Mouse (Mus musculus) ES-E14 (cell line): Measurements from ENCODE around the gene Sgsm2. TPM values are rescaled to one million over a fixed set of nuclear protein-coding genes. Genes with fewer than 3 reads are reported as not detected.

Source experiments
- DNase-seq: peaks from one replicate; pipeline ENCODE4 v3.0.0-alpha.2; 2013; ENCODE audit warnings: low read depth, low spot score
- H3K27ac ChIP-seq: 2 replicates; pipeline ENCODE4 v1.5.1; 2012; ENCODE audit warnings: low read depth, mild to moderate bottlenecking, low read length, moderate library complexity, mixed read lengths; ENCODE audit not compliant: poor library complexity, insufficient read depth, severe bottlenecking
- H3K36me3 ChIP-seq: 2 replicates; pipeline ENCODE4 v1.6.1; 2012; ENCODE audit warnings: mild to moderate bottlenecking, low read length, moderate library complexity, mixed read lengths; ENCODE audit not compliant: control insufficient read depth, poor library complexity, insufficient read depth, severe bottlenecking
- H3K4me1 ChIP-seq, 2 experiments: fragments of 150-350 bp in 1 of 2; sonication (generic) in 1 of 2; 2 replicates each; pipeline ENCODE4 v1.6.1; 2012; ENCODE audit warnings: low read length in 2 of 2, mild to moderate bottlenecking in 1 of 2, mixed read lengths in 1 of 2; ENCODE audit not compliant: control insufficient read depth in 2 of 2, insufficient read depth in 2 of 2, poor library complexity in 1 of 2
- H3K4me3 ChIP-seq, 2 experiments: fragments of 150-350 bp in 1 of 2; sonication (generic) in 1 of 2; 2 replicates each; pipeline ENCODE4 v1.5.1; 2012; ENCODE audit warnings: low read length in 2 of 2, low read depth in 1 of 2, mild to moderate bottlenecking in 1 of 2, mixed read lengths in 1 of 2; ENCODE audit not compliant: insufficient read depth in 1 of 2, poor library complexity in 1 of 2, severe bottlenecking in 1 of 2
- H3K9ac ChIP-seq: 2 replicates; pipeline ENCODE4 v1.6.1; 2012; ENCODE audit warnings: low read depth, mild to moderate bottlenecking, low read length, mixed read lengths; ENCODE audit not compliant: poor library complexity, insufficient read depth, severe bottlenecking
- H3K9me3 ChIP-seq: fragments of 150-350 bp; sonication (generic); 2 replicates; pipeline ENCODE4 v1.6.1; 2012; ENCODE audit warnings: low read depth, mild to moderate bottlenecking, low read length; ENCODE audit not compliant: control insufficient read depth, insufficient read depth
- CHD2 ChIP-seq: IDR thresholded peaks from 2 replicates; pipeline ENCODE4 v1.6.1; 2014; ENCODE audit warnings: mild to moderate bottlenecking, low read depth, low read length, inconsistent platforms
- HCFC1 ChIP-seq: IDR thresholded peaks from 2 replicates; pipeline ENCODE4 v1.6.1; 2012; ENCODE audit warnings: low read length, inconsistent platforms, borderline replicate concordance; ENCODE audit not compliant: insufficient read depth
- MAFK ChIP-seq: IDR thresholded peaks from 2 replicates; pipeline ENCODE4 v1.6.1; 2014; ENCODE audit warnings: mild to moderate bottlenecking, low read depth, low read length, inconsistent platforms; ENCODE audit not compliant: insufficient read depth
- ZC3H11A ChIP-seq: IDR thresholded peaks from 2 replicates; pipeline ENCODE4 v1.6.1; 2012; ENCODE audit warnings: low read depth, mild to moderate bottlenecking, inconsistent platforms, low read length, borderline replicate concordance
- ZNF384 ChIP-seq: IDR thresholded peaks from 2 replicates; pipeline ENCODE4 v1.6.1; 2012; ENCODE audit warnings: low read depth, low read length, inconsistent platforms
- in situ Hi-C, 2 experiments: fragments of 600-800 bp; cut with MboI; formaldehyde crosslinking; loops; one replicate each; pipeline ENCODE4 v1.15.1; 2025; ENCODE audit warnings: low sequenced_read_pairs in 2 of 2, inconsistent platforms in 1 of 2; ENCODE audit not compliant: unreplicated experiment in 2 of 2
- total RNA-seq: library from RNA; depleted of rRNA; stranded (reverse); fragments of 300-350 nt; gene quantifications from 2 replicates; pipeline ENCODE4 v1.2.3, GENCODE M21; 2012

The Sgsm2 gene
- total RNA-seq, 1 experiment, result 10.4 TPM

GRCm38 (mm10) chr11:74831191-74831605 lies 65.7 kb downstream of the Sgsm2 start:
- in situ Hi-C loops, result no loop called here
- H3K4me1 ChIP-seq, result peaks cover 4 to 27% of the 10 kb centered on the region in 2 experiments; a peak in 3 of 4 replicates
- H3K36me3 ChIP-seq, result peaks cover under 1% of the 10 kb centered on the region; the same call in 1 of the 2 replicates

GRCm38 (mm10) chr11:74830256-74831161 lies 66.4 kb downstream of the Sgsm2 start, which contains the start of gene Mnt:
Gene Mnt (plus strand): TSS chr11:74830920.
- DNase-seq, result peak; percentile 98
- in situ Hi-C loops, result no loop called here
- TF ChIP-seq CHD2, result 0 out of 2 replicates have a peak, but pooled peaks have one; percentile 19
- no peak for TF ChIP-seq ZC3H11A
- TF ChIP-seq HCFC1, result peak; percentile 59; the same call in 1 of the 2 replicates
- TF ChIP-seq ZNF384, result no peak
- Histone ChIP-seq H3K4me3 (peak within 1 kb of the TSS; percentile 95 to 98), H3K27ac (peak within 1 kb of the TSS; percentile 90), H3K36me3 (0 out of 2 replicates have a peak, but pooled peaks cover 2% of the 10 kb centered on the region), H3K9me3 (no peaks in the 10 kb centered on the region), H3K4me1 (peaks cover 4 to 25% of the 10 kb centered on the region in 2 experiments; a peak in 3 of 4 replicates), H3K9ac (peak within 1 kb of the TSS; percentile 97)

More at GRCm38 (mm10) chr11:74831191-74831605, 65.7 kb downstream of the Sgsm2 start:
- Histone ChIP-seq H3K27ac (peak overlapping the region; percentile 90), H3K9ac (peak overlapping the region; percentile 97), H3K9me3 (no peaks in the 10 kb centered on the region), H3K4me3 (peak overlapping the region; percentile 95 to 98)
- TF ChIP-seq ZC3H11A (no peak), ZNF384 (no peak), CHD2 (no peak), MAFK (no peak), HCFC1 (no peak)
- DNase-seq, result no peak

GRCm38 (mm10) chr11:74829812-74830211 lies 67.0 kb downstream of the Sgsm2 start:
- TF ChIP-seq MAFK (no peak), HCFC1 (no peak)
- peak; percentile 88 for DNase-seq
- peaks cover 4 to 25% of the 10 kb centered on the region in 2 experiments; a peak in 3 of 4 replicates for H3K4me1 ChIP-seq
- no peaks in the 10 kb centered on the region for H3K9me3 ChIP-seq
- peak overlapping the region; percentile 75 for H3K9ac ChIP-seq
- H3K4me3 ChIP-seq, result peak overlapping the region; percentile 68 to 98
- peak overlapping the region; percentile 88 for H3K27ac ChIP-seq
- H3K36me3 ChIP-seq, result 0 out of 2 replicates have a peak, but pooled peaks cover 2% of the 10 kb centered on the region
- in situ Hi-C loops, result no loop called here

- in situ Hi-C loops, result no loop called here
- DNase-seq, result no peak
Observed at GRCm38 (mm10) chr11:74828965-74829550, 67.8 kb downstream of the Sgsm2 start.

More at GRCm38 (mm10) chr11:74828965-74829550, 67.8 kb downstream of the Sgsm2 start:
- H3K4me1 ChIP-seq, result peaks cover 2 to 23% of the 10 kb centered on the region in 2 experiments; a peak in 3 of 4 replicates
- no peaks in the 10 kb centered on the region for H3K9me3 ChIP-seq
- TF ChIP-seq ZC3H11A (no peak), CHD2 (no peak)
- H3K4me3 ChIP-seq, result peak overlapping the region; percentile 68 to 98
- H3K27ac ChIP-seq, result no peak overlapping the region
- 0 out of 2 replicates have a peak, but pooled peaks cover 2% of the 10 kb centered on the region for H3K36me3 ChIP-seq
- peak overlapping the region; percentile 69; the same call in 1 of the 2 replicates for H3K9ac ChIP-seq
